Mouse (Mus musculus) CD4-positive helper T cell, adult 2 months (primary cell): Measurements from ENCODE around the gene Stap2.

Experiments
- DNase-seq: peaks from one replicate; pipeline ENCODE4 v3.0.0-alpha.2; 2012; ENCODE audit warnings: low read depth, missing footprints, low spot score

Gene Stap2

DNA sequence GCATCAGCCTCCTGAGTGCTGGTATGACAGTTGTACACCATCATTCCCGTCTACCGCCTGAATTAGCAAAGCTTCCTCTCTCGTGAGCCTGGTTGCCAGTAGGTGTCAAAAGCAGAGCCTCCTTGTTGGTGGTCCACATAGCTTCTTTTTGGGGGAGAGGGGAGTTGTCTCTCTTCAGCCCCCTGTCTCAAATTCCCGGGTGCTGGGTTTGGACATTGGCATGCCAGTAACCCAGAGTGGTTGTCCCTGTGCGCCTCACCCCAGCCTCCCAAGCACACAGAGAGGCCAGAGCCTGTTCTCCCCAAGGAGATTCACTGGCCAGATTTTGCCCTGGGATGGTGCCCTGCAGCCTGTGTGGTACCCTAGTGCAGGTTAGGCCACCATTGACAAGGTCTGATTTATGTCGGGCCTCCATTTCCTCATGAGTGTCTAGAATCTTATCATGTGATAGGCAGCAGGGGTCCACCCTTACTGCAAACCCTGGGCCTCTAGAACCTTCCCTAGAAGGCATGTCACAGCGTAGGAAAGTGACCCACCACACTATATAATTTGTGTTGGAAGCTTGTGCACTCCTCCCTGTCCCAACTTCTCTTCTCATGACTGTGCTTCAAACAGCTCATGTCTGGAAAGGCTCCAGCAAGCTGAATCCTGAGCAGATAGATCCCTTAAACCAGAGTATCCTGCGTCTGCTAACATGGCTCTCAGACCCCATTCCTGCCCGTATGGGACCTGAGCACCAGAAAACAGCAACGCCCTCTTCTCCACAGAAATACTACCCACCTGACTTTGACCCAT, 45.2 kb downstream of the Stap2 start:
- no peak for DNase-seq

DNA sequence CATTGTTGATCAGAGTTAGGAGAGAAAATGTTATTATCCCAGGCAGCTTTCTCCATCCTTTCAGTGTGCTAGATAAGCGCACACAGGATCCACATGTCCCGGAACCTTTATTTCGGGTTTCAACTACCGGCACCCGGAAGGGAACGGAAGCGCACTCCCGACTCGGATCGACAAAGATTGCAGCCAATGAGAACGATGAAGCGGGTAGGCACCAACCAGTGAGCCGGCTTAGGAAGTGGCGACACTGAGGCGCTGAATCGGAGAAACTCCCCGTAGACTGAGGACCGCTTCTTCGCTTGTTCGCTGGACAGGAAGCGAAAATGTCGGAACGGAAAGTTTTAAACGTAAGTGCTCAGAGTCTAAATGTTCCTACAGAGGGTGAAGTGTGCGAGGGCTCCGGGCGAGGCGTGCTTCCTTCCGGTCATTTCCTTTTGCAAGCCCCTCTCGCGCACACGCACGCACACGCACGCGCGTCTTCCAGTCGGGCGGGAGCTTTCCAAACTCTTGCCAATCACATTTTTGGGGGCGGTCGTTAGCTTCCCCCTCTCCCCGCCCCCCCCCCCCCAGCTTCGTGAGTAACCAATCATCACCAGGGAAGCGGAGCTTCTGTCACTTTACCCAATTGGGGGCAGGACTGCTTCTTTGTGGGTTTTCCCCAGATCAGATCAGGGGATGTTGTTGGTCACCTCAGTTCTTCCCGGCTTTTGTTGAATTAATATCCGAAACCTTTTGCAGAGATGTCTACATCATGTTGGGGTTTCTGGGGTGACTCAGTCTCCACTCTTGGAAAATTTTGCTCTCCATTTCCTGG, 46.3 kb downstream of the Stap2 start, which contains the start of gene Yju2:
Gene Yju2 (plus strand): TSS at position 182 of the 811 bp plus-strand sequence.
- peak; percentile 96 for DNase-seq

DNA sequence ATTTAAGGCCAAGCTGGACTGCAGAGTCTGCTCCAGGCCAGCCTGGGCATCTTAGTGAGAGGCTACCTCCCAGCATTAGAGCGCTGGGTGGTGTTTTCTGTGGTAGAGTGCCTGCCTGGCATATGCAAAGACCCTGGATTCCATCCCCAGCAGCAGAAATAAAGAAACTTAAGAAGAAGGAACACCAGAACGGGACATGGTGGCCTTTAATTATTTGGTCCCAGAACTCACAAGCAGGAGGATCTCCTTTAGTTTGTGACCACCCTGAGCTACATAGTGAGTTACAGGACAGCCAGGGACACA, 46.8 kb downstream of the Stap2 start:
- no peak for DNase-seq

DNA sequence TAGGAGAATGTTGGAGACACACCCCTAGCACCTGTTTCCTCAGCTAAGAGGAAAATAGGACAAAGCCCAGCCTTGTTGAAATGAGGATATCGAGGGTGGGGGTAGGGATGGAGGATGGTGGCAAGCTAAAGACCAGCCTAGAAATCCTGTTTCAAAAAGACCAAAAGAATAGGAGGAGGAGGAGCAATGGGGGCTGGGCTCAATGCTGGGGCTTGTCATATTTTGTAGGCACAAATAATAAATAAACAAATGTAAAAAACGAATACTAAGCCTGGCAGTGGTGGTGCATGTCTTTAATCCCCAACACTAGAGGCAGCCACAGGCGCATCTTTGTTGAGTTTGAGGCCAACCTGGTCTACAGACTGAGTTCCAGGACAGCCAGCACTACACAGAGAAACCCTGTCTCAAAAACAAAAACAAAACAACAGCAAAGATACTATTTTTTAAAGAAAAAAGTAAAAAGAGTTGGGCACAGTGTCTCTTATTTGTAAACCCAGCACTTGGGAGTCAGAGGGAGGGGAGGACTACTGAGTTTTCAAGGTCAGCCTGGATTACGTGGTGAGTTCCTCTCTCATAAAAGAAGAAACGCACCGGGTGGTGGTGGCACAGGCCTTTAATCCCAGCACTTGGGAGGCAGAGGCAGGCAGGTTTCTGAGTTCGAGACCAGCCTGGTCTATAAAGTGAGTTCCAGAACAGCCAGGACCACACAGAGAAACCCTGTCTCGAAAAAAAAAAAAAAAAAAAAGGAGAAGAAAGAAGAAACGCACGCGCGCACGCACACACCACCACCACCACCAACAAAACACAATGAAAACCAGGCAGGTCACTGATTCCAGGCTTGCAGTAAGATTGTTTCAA, 47.4 kb downstream of the Stap2 start:
- no peak for DNase-seq

DNA sequence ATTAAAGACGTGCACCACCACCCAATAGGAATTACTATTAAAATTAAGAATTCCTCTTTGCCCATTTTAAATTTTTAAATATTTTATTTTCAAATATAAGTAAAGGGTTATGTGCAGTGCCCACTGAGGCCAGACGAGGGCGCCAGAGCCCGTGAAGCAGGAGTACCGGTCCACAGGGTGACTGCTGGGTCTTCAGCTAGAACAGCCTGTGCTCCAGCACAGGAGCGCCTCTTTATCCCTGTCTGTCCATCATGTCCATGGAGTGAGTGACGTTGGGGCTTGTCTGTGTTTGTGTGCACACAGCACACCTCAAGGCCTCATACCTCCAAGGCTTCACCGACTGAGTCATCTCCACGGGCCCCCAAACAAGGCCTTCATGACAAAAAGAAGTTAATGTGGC, 48.2 kb downstream of the Stap2 start:
- peak; percentile 73 for DNase-seq

DNA sequence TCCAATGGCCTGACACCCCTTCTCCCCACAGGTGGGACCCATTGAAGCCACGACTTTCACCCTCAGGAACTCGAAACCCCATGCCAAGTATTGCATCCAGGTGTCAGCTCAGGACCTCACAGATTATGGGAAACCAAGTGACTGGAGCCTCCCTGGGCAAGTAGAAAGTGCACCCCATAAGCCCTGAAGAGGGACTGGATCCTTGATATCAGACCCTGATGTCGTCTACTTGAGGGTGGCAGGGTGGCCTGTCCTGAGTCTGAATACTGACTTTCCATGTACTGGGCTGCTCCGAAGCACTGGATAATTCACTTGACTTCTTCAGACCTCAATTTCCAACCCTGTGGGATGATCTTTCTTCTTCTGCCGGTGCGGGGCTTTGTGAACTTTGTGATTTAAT, 48.8 kb downstream of the Stap2 start:
- no peak for DNase-seq

DNA sequence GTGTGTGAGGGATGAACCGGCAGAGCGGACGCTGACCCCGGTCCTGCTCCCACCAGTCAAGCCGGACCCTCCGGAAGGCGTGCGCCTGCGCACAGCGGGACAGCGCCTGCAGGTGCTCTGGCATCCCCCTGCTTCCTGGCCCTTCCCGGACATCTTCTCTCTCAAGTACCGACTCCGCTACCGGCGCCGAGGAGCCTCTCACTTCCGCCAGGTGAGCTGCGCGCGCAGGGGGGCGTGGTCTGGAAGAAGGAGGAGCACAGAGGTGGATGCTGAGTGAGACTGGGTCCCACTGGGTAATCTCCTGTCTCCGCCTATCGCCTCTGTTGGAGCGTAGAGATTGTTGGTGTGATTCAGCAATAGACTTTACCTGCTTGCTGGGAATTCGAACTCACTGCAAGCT, 49.3 kb downstream of the Stap2 start:
- no peak for DNase-seq

DNA sequence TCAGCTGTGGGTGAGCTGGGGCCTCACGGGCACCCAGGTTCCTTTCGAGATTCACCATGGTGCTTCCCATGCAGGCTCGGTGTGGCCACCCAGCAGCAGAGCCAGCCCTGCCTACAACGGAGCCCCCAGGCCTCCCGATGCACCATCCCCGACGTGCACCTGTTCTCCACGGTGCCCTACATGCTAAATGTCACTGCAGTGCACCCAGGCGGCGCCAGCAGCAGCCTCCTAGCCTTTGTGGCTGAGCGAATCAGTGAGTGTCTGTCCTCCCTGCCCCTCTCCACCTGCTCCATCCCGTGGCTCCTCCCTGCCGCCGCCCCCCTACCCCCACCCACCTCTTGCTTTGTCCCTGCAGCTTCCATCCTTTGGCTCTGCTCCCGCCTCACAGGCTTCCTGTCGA, 51.2 kb downstream of the Stap2 start:
- no peak for DNase-seq

DNA sequence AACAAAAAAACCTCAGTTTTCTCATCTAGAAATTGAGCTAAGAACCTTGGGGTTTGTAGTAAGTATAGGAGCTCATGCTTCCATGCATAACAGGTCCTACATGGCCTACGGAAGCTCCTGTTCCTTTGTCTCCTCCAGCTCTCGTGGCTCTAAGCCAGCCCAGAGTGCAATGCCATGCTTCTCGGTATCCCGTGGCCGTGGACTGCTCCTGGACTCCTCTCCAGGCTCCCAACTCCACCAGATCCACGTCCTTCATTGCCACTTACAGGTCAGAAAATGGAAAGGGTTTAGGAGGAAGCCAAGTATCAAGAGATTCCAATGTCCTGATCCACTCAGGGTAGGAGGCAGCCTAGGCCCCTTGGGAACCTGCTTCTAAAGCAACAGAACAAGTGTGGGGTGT, 51.6 kb downstream of the Stap2 start:
- DNase-seq = no peak

DNA sequence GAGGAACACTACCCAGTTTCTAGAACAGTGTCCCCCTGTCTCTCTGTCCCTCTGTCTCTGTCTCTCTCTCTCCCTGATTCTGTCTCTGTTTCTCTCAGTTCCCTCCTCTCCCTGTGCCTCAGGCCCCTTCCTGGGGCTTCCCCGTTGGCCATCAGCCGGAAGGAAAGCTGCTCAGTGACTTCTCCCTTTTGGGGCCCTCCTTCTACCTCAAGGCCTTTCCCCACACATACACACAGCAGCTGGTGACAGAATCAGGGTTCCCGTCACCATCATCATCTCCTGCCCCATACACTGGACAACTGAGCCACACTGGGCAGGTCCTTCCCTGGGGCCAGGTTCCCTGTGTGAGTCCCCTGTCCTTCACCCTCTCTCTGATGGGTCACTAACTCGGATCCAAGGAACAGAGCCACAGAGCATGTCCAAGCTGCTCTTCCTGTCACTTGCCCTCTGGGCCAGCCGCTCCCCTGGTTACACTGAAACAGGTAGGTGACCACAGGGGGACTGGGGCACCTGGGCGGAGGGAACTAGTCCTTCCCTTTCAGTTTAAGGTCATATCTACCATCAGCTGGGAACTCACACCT, 52.8 kb downstream of the Stap2 start, which contains the start of gene Ebi3:
Gene Ebi3 (plus strand): TSS at position 194 of the 581 bp plus-strand sequence.
- no peak for DNase-seq

DNA sequence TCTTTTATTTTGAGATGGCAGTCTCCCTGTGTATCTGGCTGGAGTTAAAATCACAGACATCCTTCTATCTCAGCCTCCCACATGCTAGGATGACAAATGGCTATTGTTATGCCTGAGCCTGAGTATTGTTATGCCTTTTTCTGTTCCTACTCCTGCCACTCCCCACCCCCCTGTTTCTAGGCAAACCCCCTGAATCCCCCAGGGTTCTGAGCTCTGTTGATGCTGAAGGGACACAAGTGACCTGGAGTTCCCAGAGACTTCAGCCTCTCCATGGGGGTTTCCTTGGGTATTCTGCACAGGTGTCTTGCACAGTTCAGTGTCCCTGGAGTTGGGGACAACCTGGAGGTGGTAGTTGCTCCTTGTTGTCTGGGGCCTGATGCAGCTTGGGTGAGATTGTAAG, 53.3 kb downstream of the Stap2 start:
- DNase-seq = no peak

DNA sequence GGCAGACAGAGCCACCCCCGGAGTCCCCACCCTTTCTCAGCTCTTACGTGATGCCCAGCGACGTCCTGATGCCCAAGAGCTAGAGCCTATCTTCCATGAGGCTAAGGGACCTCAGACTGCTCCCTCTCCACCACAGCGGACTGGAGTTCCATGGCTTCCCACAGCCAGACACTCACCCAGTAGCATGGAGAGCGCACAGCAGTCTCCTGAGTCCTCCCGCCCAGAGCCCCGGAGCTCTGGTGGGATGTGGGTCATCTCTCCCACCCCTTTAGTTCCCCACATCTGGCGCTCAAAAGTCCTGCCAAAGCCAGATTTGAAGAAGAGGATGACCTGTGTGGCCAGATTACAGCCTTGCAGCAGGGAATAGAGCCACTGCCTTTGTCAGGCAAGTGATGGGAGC, 54.8 kb downstream of the Stap2 start:
- no peak for DNase-seq

DNA sequence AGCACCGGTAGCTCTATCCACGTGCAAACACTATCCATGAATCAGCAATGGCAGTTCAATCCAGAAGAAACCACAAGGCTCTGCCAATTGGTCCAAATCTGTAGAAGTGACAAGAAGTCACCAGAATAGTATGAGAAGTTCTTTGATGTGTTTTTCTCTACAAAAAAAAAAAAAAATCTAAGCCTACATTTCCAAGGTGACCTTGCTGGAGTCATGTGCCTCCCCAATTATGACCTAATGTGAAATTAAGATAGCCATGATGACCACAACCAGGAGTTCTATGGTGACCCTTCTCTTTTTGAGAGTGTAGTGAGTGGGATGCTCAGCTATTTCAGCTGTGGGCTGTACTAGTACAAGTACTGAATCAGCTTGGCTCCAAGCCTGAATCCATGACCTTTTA, 56.0 kb downstream of the Stap2 start, which contains the start of gene Zfp119b:
Gene Zfp119b (minus strand): TSS at position 101 of the 400 bp plus-strand sequence.
- no peak for DNase-seq

DNA sequence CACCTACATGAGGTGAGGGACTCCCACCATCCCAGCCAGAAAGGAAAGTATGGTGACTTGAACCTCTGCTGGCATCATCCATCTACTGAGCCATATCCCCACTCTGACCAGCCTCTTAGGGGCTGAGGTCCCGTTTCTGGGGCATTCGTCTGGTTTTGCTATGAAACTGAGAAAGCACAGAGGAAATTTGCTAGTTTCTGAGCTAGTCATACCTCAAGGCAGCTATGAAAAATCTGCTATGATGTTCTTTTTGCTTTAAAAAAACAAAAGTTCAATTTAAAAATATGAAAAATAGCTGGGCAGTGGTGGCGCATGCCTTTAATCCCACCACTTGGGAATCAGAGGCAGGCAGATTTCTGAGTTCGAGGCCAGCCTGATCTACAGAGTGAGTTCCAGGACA, 56.7 kb downstream of the Stap2 start:
- DNase-seq = no peak
